Mouse (Mus musculus) kidney, adult 10 weeks (tissue): Measurements from ENCODE around the gene Aplp1. TPM values are rescaled to one million over a fixed set of nuclear protein-coding genes. Genes with fewer than 3 reads are reported as not detected.

Experiments
- polyA plus RNA-seq: library from polyadenylated mRNA; stranded (reverse); fragments of 350-450 nt; fragmentation: Illumina TruSeq; extraction: RNeasy Lipid Tissue Mini Kit (QIAGEN cat#74804); gene quantifications from one replicate; pipeline ENCODE4 v1.2.3, GENCODE M21; 2014; ENCODE audit warnings: low read depth, low replicate concordance

Gene Aplp1
- 1.6 TPM for polyA plus RNA-seq

GRCm38 (mm10) chr7:30444971-30445751, at the start of gene Aplp1:
Gene Aplp1, minus strand, starts transcription at chr7:30445535.

GRCm38 (mm10) chr7:30493401-30493931, 48.1 kb upstream of the Aplp1 start, which contains the start of gene Prodh2:
Gene Prodh2, plus strand, starts transcription at chr7:30493622.

GRCm38 (mm10) chr7:30457629-30458330, 12.4 kb upstream of the Aplp1 start, which contains the start of the genes Kirrel2 and Nphs1:
Gene Kirrel2, minus strand, starts transcription at chr7:30457690.
Gene Nphs1, plus strand, starts transcription at chr7:30458315.

GRCm38 (mm10) chr7:30421175-30421889, 24.0 kb downstream of the Aplp1 start, which contains the start of gene Nfkbid:
Gene Nfkbid, plus strand, starts transcription at chr7:30421732.

GRCm38 (mm10) chr7:30419561-30420499, 25.5 kb downstream of the Aplp1 start, which contains the start of gene Hcst:
Gene Hcst, minus strand, starts transcription at chr7:30419854.

GRCm38 (mm10) chr7:30413596-30413995, 31.7 kb downstream of the Aplp1 start, which contains the start of gene Tyrobp:
Gene Tyrobp, plus strand, starts transcription at chr7:30413760.

Other genes starting within 250 kb of the Aplp1 start
- gene Capns1, start 246.7 kb downstream of the Aplp1 start, polyA plus RNA-seq, result 58.2 TPM
- gene Polr2i, start 213.6 kb downstream of the Aplp1 start, polyA plus RNA-seq, result not detected
- gene Tbcb, start 213.3 kb downstream of the Aplp1 start, polyA plus RNA-seq, result 7.6 TPM
- gene Ovol3, start 209.8 kb downstream of the Aplp1 start, polyA plus RNA-seq, result not detected
- not detected for gene Thap8, start 165.4 kb downstream of the Aplp1 start, polyA plus RNA-seq
- not detected for gene Wdr62, start 165.1 kb downstream of the Aplp1 start, polyA plus RNA-seq
- gene Clip3, start 153.8 kb downstream of the Aplp1 start, polyA plus RNA-seq, result 1.7 TPM
- gene Alkbh6, start 136.8 kb downstream of the Aplp1 start, polyA plus RNA-seq, result 4.7 TPM
- gene Syne4, start 130.7 kb downstream of the Aplp1 start, polyA plus RNA-seq, result 5.0 TPM
- 1.4 TPM for gene E130208F15Rik, start 123.8 kb downstream of the Aplp1 start, polyA plus RNA-seq
- 5.7 TPM for gene Sdhaf1, start 121.6 kb downstream of the Aplp1 start, polyA plus RNA-seq
- gene Lrfn3, start 82.8 kb downstream of the Aplp1 start, polyA plus RNA-seq, result 0.69 TPM
- gene Tyrobp, start 31.8 kb downstream of the Aplp1 start, polyA plus RNA-seq, result 0.97 TPM
- gene Hcst, start 25.7 kb downstream of the Aplp1 start, polyA plus RNA-seq, result not detected
- gene Nfkbid, start 23.8 kb downstream of the Aplp1 start, polyA plus RNA-seq, result not detected
- not detected for gene Kirrel2, start 12.2 kb upstream of the Aplp1 start, polyA plus RNA-seq
- gene Nphs1, start 12.8 kb upstream of the Aplp1 start, polyA plus RNA-seq, result 3.5 TPM
- 2.5 TPM for gene Prodh2, start 48.1 kb upstream of the Aplp1 start, polyA plus RNA-seq
- 0.12 TPM for gene Arhgap33, start 89.5 kb upstream of the Aplp1 start, polyA plus RNA-seq
- 6.5 TPM for gene Hspb6, start 106.6 kb upstream of the Aplp1 start, polyA plus RNA-seq
- gene Proser3, start 106.8 kb upstream of the Aplp1 start, polyA plus RNA-seq, result 0.81 TPM
- not detected for gene Lin37, start 114.3 kb upstream of the Aplp1 start, polyA plus RNA-seq
- gene U2af1l4, start 117.8 kb upstream of the Aplp1 start, polyA plus RNA-seq, result 15.9 TPM
- 2.1 TPM for gene Gm49396, start 117.8 kb upstream of the Aplp1 start, polyA plus RNA-seq
- gene Psenen, start 118.1 kb upstream of the Aplp1 start, polyA plus RNA-seq, result 24.8 TPM
- not detected for gene Igflr1, start 119.9 kb upstream of the Aplp1 start, polyA plus RNA-seq
- 2.1 TPM for gene Kmt2b, start 143.2 kb upstream of the Aplp1 start, polyA plus RNA-seq
- gene Zbtb32, start 153.4 kb upstream of the Aplp1 start, polyA plus RNA-seq, result not detected
- not detected for gene Upk1a, start 167.3 kb upstream of the Aplp1 start, polyA plus RNA-seq
- gene Cox6b1, start 180.6 kb upstream of the Aplp1 start, polyA plus RNA-seq, result 1,773 TPM
- gene Etv2, start 190.3 kb upstream of the Aplp1 start, polyA plus RNA-seq, result not detected
- 0.40 TPM for gene Rbm42, start 204.8 kb upstream of the Aplp1 start, polyA plus RNA-seq
- 1.5 TPM for gene Haus5, start 219.5 kb upstream of the Aplp1 start, polyA plus RNA-seq
- gene Pmis2, start 226.1 kb upstream of the Aplp1 start, polyA plus RNA-seq, result not detected